Mouse (Mus musculus) heart, adult 18-20 months (tissue): ENCODE measurements around the gene Magi2. TPM values are rescaled to one million over a fixed set of nuclear protein-coding genes. Genes with fewer than 3 reads are reported as not detected.

Experiments used
- DNase-seq, 2 experiments: peaks; one replicate each; pipeline ENCODE4 v3.0.0; 2021 to 2022; ENCODE audit warnings: mixed read lengths in 1 of 2
- total RNA-seq, 2 experiments: library from RNA; stranded (reverse); gene quantifications; 2 replicates each; pipeline ENCODE4 v1.2.3; 2021

Gene Magi2
- total RNA-seq, 2 experiments from 2014 or later: 6.9 to 9.2 TPM

DNA sequence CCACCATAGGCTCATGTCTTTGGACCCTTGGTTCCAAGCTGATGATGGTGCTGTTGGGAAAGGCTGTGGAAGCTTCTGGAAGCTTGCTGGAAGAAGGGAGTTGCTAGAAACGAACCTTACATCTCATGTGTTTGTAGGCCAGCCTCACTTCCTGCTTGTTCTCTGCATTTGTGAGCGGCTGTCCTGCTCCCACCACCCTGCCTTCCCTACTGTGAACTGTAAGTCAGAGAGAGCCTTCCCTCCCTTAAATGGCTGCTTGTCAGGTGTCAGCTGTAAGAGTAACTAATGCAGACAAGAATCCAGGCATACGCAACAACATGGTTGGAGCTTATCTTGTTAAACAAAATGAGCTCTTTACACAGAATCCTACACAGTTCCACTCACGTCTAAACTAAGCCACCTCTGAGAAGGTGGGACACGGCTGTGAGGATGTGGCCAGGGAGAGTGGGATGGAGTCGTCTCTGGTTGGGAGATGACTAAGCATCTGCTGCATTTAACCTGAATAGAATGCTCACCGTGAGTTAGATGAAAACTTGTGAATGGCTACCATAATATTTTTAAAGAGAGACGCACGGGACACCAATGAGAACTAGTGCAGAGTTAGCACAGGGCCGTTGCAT is 1442.0 kb downstream of the Magi2 start:
- no peak for DNase-seq

DNA sequence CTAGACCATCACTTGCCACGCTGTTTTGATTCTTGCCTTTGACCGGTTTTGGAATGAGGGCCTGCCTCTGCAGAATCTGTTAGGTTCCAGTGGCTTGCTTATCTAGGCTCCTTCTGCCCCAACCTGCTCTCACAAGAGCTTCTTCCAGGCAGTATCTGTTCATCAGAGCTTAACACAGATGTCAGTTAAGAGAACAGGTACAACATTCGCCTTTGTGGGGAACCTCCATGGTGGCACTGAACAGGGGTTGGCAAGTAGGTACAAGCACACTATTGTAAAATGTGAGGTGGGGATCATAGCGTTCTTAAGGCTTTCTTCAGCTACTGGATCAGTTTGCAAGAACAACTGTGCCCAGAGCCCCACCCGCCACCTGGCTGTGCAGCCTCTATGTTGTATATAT is 1442.6 kb downstream of the Magi2 start:
- no peak for DNase-seq

GRCm38 (mm10) chr5:20671826-20672225 is 1445.0 kb downstream of the Magi2 start:
- DNase-seq: peak; percentile 37 to 56

GRCm38 (mm10) chr5:20674523-20674922 is 1447.7 kb downstream of the Magi2 start:
- peak in 1 of 2 experiments; percentile 48 for DNase-seq

GRCm38 (mm10) chr5:20675163-20675665 is 1448.4 kb downstream of the Magi2 start:
- no peak for DNase-seq

GRCm38 (mm10) chr5:20676193-20676871 is 1449.5 kb downstream of the Magi2 start:
- no peak for DNase-seq

GRCm38 (mm10) chr5:20677246-20677645 is 1450.4 kb downstream of the Magi2 start:
- no peak for DNase-seq

DNA sequence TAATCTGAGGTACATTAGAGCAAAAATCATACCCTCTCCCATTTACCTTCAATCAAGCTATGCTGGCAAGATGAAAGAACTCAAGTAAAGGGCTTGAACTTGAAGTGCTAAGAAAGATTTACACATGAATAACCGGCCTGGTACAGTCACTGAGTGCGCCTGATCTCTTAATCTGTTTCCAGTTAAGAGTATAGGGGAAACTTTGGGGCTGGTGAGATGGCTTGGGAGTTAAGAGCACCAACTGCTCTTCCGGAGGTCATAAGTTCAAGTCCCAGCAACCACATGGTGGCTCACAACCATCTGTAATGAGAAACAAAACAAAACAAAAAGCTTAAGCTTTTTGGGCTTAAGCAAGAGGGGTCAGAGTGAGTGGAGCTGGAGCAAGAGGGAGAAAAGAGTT is 1451.7 kb downstream of the Magi2 start:
- no peak for DNase-seq

GRCm38 (mm10) chr5:20679920-20680319 is 1453.1 kb downstream of the Magi2 start:
- DNase-seq: no peak

- peak; percentile 9 to 60 for DNase-seq
These were observed 1454.1 kb downstream of the Magi2 start for GRCm38 (mm10) chr5:20680833-20681530.

DNA sequence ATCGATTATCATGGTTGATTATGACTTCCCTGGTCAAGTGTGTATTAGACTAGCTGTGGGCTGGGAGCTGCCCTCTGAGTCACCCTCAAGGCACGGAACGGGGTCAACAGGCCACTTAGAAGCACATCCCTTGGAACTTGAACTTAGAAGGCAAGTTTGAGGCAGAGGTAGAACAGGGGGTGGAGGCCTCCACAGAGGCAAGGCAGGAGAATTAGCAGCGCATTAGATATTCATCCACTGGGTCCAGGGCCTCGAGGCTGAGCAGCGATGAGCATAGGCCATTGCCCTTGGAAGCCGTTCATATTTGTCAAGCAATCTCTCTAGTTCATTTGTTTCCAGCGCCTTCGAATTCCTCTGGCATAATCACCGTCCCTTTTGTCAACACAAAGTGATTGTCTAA is 1454.8 kb downstream of the Magi2 start:
- no peak for DNase-seq

- DNase-seq: no peak
These were observed 1455.4 kb downstream of the Magi2 start for GRCm38 (mm10) chr5:20682208-20682607.

GRCm38 (mm10) chr5:20684112-20684511 is 1457.3 kb downstream of the Magi2 start:
- DNase-seq: no peak

GRCm38 (mm10) chr5:20692230-20692629 is 1465.4 kb downstream of the Magi2 start:
- DNase-seq: no peak

GRCm38 (mm10) chr5:20699116-20699515 is 1472.3 kb downstream of the Magi2 start:
- DNase-seq: no peak

GRCm38 (mm10) chr5:20701483-20702421 is 1474.9 kb downstream of the Magi2 start:
- peak; percentile 92 to 94 for DNase-seq

GRCm38 (mm10) chr5:20702480-20703303 is 1475.9 kb downstream of the Magi2 start:
- peak; percentile 13 to 60 for DNase-seq

DNA sequence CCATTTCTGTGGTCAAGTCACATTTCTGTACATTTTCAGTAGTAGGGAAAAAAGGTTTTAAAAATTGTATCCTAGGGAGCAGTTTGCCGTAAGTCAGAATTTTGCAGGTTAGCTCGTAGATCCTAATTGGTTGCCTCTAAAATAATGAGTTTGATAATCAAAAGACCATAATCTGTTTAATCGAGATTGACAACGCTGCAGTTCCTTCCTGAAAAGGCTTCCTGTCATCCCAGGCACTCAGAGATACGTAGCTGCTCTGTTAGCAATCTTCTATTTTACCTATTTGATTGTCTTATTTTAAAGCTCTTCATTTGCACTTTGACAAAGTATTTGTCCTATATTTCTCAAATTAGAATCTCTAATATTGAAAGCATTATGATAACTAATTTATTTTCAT is 1476.5 kb downstream of the Magi2 start:
- DNase-seq: no peak

DNA sequence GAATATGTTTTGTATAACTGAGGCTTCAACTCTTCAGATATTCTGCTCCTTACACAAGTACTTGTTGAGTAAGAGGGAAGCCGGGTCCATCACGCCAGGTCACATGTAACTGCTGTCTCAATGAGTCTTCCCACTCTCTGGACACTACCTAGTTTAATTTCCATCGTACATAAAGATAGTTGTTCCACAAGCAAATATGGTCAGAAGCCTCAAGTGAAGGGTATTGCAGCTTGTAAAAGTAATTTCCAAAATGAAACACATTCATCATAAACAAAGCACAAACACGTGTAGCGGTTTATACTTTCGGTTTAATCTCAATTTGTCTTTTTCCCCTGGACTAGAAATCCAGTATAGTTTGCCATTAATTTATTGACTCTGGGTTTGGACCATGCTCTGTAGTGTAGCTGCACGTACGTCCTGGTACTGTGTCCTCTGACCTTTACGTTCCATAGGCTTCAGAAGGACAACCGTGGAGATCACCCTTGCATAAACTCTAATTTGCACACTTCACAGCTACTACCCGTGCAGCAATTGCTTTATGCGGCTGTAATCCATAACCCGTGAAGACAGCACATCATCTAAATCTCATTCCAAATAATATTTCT is 1477.2 kb downstream of the Magi2 start:
- no peak for DNase-seq

DNA sequence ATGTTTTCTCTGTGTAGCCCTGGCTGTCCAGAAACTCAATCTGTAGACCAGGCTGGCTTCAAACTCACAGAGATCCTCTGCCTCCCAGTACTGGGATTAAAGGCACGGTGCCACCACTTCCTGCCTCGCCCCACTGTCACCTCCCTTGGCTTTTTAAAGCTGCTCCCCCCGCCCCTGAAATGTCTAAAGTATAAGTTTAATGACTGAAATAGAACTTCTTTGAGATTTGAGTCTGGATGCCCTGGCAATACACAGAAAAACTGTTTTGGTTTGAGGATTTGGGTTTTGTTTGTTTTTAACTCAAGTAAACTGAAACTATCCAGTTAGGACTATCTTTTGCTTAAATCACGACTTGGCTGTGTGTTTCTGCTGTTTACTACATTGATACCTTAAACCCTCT is 1478.0 kb downstream of the Magi2 start:
- DNase-seq: no peak
